Mouse (Mus musculus): ENCODE results near the gene Wsb2. TPM values are rescaled to one million over a fixed set of nuclear protein-coding genes. Genes with fewer than 3 reads are reported as not detected.
"Not testable (repeated sequence)": the region's sequence is repeated elsewhere in the genome, so short reads cannot be mapped to it uniquely, and the experiment has no call there.

Wsb2 gene
- total RNA-seq, 2 experiments from 2014 or later = 262 to 264 TPM

DNA sequence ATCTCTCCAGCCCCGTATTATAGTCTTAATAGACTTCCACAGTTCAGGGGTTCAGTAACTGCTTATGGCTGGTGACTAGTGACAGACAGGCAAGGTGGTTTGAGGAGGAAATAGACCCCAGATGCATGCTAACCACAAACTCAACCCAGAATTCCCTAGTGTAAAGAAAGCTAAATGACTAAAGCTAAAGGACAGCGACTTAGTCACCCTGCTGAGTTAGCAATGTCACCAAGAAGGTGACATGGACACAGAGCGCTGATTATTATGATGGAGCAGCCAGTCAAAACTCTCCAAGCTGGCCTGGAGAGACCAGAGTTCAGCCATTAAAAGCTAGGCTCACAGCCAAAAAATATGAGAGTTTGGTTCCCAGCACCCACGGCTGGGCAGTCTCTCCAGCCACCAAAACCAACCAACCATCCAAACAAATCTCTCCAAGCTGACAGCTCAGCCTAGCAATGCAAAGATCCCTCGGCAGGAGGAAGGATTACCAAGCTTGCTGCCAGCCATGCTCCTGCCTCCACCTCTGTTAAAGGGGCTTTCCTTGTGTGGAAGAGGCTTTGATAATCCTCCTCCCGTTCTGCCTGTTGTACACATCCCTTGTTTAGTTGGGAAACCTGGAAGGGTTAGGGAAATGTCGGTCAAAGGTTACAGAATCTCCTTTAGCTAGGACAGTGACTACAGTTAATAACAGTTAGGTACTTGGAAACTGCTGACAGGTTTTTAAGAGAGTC lies 2.6 kb downstream of the Wsb2 start:
- Histone ChIP-seq H3K27ac (peak overlapping the region; percentile 85; the same call in 1 of the 2 replicates), H3K4me3 (peak overlapping the region; percentile 20; the same call in 1 of the 2 replicates)
- no peak for DNase-seq (ENCODE audit: low spot score in 2 of 2)
- no peak for TF ChIP-seq CTCF (conservative IDR thresholded peaks at IDR 0.05)

DNA sequence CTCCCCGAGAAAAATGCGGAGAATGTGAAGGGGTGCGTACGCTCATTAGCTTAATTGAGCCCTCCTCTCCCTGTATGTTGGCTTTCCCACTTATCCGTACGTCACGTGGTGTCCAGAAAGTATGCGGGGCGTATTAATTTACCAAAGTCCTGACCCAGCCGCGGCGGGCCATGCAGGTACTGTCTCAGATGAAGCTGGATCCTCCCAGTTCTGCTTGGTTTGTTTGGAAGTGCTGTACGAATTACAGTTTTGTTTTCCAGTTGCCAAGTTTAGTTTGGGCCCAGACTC lies 3.1 kb downstream of the Wsb2 start:
- Histone ChIP-seq H3K4me3 (no peak overlapping the region), H3K27ac (peak overlapping the region; percentile 85; the same call in 1 of the 2 replicates)
- DNase-seq (ENCODE audit: low spot score in 2 of 2) = no peak
- TF ChIP-seq CTCF (conservative IDR thresholded peaks at IDR 0.05) = no peak

DNA sequence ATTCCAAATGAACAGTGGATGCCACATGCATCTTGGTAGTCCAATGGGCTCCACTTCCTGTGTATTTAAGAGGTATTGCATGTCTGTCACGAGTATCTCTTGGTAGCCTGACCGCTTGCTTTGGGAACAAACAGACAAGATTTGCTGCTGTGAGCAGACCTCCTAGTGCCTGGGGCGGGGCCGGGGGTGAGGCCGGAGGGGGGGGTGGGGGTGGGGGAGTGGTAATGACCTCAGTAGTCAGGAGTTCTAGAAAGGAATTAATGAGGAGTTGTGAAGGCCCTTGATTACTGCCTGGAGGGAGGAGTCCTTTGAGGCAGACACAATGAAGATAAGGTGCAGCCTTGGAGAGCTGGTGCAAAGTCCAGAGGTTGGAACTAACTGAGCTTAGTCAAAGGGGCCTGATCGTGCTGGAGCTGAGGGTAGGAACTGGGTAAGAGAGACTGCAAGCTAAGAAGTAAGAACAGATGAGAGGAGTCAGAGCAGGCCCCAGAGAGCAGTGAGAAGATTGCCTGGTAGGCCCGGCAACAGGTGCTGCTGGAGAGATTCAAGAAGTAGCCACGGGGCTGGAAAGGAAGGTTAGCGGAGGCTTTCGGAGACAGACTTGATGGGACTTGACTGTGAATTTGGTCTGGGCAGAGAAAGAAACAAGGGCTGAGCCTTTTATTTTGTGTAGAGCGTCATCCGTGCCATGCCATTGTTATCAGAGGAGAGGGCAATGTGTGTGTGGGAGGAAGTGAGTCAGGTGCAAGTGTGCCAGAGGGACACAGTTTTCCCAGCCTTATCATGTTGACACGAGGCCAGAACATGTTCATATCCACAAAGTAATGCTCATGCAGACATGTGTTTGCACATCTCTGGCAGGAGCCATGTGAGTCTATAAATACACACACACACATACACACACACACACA lies 3.8 kb downstream of the Wsb2 start:
- no peak for TF ChIP-seq CTCF (conservative IDR thresholded peaks at IDR 0.05)
- Histone ChIP-seq H3K4me3 (peak overlapping the region; percentile 12; the same call in 1 of the 2 replicates), H3K27ac (peak overlapping the region; percentile 85)
- no peak for DNase-seq (ENCODE audit: low spot score in 2 of 2)

- Histone ChIP-seq H3K4me3 (no peak overlapping the region), H3K27ac (peak overlapping the region; percentile 85)
- DNase-seq (ENCODE audit: low spot score in 2 of 2) = no peak
- TF ChIP-seq CTCF (conservative IDR thresholded peaks at IDR 0.05) = no peak
Measured at GRCm38 (mm10) chr5:117361590-117361989, 4.5 kb downstream of the Wsb2 start.

GRCm38 (mm10) chr5:117363066-117363782 lies 6.1 kb downstream of the Wsb2 start:
- no peak for DNase-seq (ENCODE audit: low spot score in 2 of 2)
- H3K4me3 ChIP-seq = no peak overlapping the region
- TF ChIP-seq CTCF (conservative IDR thresholded peaks at IDR 0.05) = no peak
- H3K27ac ChIP-seq = peak overlapping the region; percentile 51; the same call in 1 of the 2 replicates

DNA sequence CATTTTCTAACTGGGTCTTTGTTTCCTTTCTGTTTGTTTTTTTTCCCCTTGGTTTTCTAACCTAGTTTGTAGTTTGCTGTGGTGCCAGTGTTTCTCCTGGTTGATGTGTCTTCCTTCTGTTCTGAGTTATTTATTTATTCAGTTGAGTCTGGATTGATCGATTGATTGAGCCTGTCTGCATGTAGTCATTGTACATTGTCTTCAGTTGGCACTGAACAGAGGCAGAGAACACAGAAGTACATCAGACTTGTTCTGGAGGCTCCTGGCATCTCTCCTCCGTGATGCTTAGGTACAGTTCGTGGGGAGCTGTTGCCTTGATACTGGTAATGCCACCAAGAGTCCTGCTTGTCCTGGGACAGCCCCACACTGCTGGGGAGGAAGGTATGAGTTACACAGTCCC lies 7.7 kb downstream of the Wsb2 start:
- H3K4me3 ChIP-seq = no peak overlapping the region
- H3K27ac ChIP-seq = peak overlapping the region; percentile 58
- DNase-seq (ENCODE audit: low spot score in 2 of 2) = no peak
- TF ChIP-seq CTCF (conservative IDR thresholded peaks at IDR 0.05) = no peak

DNA sequence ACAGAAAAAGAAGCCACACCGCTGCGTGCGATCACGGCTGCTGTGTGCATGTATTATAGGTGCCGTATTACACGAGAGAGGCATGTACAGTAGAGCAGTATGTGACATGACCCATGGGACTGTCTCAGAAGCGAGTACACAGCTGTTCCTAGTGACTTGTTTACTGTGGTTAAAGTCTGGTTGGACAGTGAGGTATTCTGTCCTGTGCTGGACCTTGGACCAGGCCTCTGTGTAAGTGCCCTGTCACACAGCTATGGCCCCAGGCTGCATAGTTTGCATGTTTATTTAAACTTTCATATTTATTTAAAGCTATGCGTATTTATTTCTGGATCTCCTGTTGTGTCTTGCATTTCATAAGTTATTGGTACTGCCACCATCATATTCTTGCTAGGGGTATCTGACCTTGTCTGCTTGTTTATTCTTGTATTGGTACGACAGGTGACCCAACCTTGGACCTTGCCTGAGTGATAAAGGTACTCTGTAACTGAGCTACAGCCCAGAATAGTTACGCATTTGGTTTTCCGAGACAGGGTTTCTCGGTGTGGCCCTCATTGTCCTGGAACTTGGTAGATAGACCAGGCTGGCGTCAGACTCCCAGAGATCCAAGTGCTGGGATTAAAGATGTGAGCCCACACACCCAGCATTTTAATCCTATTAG lies 8.9 kb downstream of the Wsb2 start:
- no peak for DNase-seq (ENCODE audit: low spot score in 2 of 2)
- Histone ChIP-seq H3K4me3 (no peak overlapping the region), H3K27ac (peak overlapping the region; percentile 4; the same call in 1 of the 2 replicates)
- TF ChIP-seq CTCF (conservative IDR thresholded peaks at IDR 0.05) = no peak

DNA sequence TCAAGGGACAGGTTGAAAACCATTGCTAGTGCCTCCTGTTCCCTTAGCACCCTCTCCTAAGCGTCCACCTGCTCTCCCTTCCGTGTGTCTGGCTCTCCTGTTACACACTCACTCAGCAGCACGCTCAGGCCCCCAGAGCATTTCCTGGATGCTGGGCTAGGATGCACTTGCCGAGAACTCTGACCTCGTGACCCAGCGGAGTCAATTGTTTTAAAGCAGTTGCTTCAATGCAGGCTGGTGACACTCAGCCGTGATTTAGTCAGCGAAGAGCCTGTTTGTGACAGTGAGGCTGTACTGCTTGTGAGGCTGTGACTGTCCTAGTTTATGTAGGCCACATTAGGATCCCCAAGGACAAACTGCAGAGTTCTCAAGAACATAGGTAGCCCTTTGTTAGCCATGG lies 10.1 kb downstream of the Wsb2 start:
- TF ChIP-seq CTCF (conservative IDR thresholded peaks at IDR 0.05) = no peak
- no peak for DNase-seq (ENCODE audit: low spot score in 2 of 2)
- Histone ChIP-seq H3K4me3 (no peak overlapping the region), H3K27ac (no peak overlapping the region)

- no peak overlapping the region for H3K27ac ChIP-seq
- no peak for DNase-seq (ENCODE audit: low spot score in 2 of 2)
- TF ChIP-seq CTCF (conservative IDR thresholded peaks at IDR 0.05) = no peak
Measured at GRCm38 (mm10) chr5:117370592-117370991, 13.5 kb downstream of the Wsb2 start.

DNA sequence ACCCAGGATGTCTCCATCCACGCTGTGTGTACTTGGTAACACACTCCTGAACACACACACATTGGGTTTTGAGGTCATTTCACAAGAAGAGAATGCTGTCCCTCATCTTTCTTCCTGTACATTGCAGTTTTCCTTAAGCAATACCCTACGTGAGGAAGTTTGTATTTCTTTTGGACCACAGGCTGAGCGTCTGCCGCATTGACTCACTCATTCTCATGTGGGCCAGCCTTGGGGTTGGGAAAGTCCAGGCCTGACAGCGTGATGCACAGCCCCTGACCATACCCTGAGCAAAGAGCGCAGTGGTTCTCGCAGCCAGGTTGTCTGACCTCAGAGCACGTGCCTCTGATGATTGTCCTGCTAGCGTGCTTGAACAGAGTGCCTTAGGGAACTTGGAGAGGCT lies 16.3 kb downstream of the Wsb2 start:
- Histone ChIP-seq H3K27ac (no peak overlapping the region; the same call in 1 of the 2 replicates), H3K4me3 (no peak overlapping the region)
- TF ChIP-seq CTCF (conservative IDR thresholded peaks at IDR 0.05) = no peak
- DNase-seq (ENCODE audit: low spot score in 2 of 2) = no peak

More at GRCm38 (mm10) chr5:117370592-117370991, 13.5 kb downstream of the Wsb2 start:
- H3K4me3 ChIP-seq = no peak overlapping the region

DNA sequence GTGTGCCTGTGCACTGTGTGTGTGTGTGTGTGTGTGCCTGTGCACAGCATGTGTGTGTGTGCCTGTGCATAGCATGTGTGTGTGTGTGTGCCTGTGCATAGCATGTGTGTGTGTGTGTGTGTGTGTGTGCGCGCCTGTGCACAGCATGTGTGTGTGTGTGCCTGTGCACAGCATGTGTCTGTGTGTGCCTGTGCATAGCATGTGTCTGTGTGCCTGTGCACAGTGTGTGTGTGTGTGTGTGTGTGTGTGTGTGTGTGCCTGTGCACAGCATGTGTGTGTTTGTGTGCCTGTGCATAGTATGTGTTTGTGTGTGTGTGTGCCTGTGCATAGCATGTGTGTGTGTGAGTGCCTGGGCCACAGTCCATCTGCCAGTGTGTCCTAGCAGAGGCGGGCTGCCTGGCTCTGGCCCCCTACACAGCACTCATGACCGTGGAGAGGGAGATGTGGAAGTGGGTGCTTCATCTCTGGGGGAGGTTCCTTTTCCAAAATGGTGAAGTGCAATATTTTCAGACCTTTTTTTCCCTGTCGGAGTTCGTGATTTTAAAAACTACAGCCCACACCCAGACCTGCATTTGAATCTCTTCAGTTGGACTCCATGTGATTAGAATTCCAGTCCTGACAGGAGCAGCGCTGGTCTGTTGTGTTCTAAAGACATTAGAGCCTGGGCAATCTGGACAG lies 17.4 kb downstream of the Wsb2 start:
- no peak for TF ChIP-seq CTCF (conservative IDR thresholded peaks at IDR 0.05)
- H3K4me3 ChIP-seq = no peak overlapping the region
- DNase-seq (ENCODE audit: low spot score in 2 of 2) = no peak
- peak overlapping the region; percentile 21; the same call in 1 of the 2 replicates for H3K27ac ChIP-seq

DNA sequence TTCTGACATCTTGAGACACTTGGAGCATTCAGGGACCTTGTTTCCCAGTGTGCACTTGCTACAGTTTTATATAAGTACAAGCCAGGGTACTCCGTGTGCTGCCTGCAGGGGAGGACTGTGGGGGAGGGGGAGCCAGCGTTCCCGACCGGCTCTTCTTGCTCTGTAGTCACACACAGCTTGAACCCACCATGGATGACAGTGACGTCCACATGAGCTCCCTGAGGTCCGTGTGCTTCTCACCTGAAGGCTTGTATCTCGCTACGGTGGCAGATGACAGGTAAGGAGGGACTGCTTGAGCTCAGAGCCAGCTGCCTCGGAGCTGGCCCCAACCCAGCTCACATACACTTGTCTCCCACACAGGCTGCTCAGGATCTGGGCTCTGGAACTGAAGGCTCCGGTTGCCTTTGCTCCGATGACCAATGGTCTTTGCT lies 19.2 kb downstream of the Wsb2 start:
- DNase-seq (ENCODE audit: low spot score in 2 of 2) = peak in 1 of 2 experiments; percentile 47
- no peak overlapping the region for H3K4me3 ChIP-seq
- TF ChIP-seq CTCF (conservative IDR thresholded peaks at IDR 0.05) = no peak
- H3K27ac ChIP-seq = peak overlapping the region; percentile 21

DNA sequence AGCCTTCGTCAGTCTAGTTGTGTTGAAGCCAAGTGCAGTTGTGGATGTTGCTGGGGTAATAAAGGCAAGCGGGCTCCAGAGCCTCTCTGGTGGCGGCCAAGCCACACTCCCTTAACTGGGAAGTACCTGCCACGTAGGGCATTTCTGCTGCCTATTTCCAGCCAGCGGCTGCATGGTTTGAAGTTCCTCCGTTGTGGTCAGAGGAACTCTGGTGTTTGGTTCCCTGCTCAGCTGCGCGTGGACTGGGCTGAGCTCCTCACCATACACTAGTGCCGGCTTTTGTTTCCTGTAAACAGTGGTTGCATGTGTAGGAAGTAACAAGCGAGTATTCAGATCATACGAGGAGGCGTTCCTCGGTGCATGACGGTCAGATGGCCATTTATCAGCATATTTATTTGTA lies 20.6 kb downstream of the Wsb2 start:
- not testable (repeated sequence) for H3K27ac ChIP-seq; DNase-seq (ENCODE audit: low spot score in 2 of 2); H3K4me3 ChIP-seq
